Mouse (Mus musculus) erythroblast, adult 5-6 weeks (primary cell): ENCODE results near the gene Ppm1n. TPM values are rescaled to one million over a fixed set of nuclear protein-coding genes. Genes with fewer than 3 reads are reported as not detected.
A peak's percentile ranks its signal among the peaks of the same experiment; 100 is the strongest.

Experiments used
- ATAC-seq: replicated peaks from 2 replicates; pipeline ENCODE4 v1.8.0; 2016; ENCODE audit warnings: moderate number of reproducible peaks, mild to moderate bottlenecking, moderate TSS enrichment, inconsistent platforms; ENCODE audit not compliant: poor library complexity, low FRiP score, severe bottlenecking
- total RNA-seq, 2 experiments: library from RNA; stranded (forward) in 1 of 2; stranded (reverse) in 1 of 2; fragments of 150-400 nt in 1 of 2; fragments of 200-764, 138-1000 nt in 1 of 2; gene quantifications; 2 replicates each; pipeline versions ENCODE4 v1.2.3 to v1.2.4; 2015 to 2017; ENCODE audit warnings: low replicate concordance in 2 of 2

The Ppm1n gene
- total RNA-seq (2015; ENCODE audit: low replicate concordance), result not detected in 2 replicates
- not detected in 2 replicates for total RNA-seq (2017; ENCODE audit: low replicate concordance)

- no peak for ATAC-seq
Measured at GRCm38 (mm10) chr7:19279581-19280114, at the start of gene Ppm1n. TSS of gene Ppm1n (minus strand) at chr7:19280064.

- ATAC-seq, result no peak
Measured at GRCm38 (mm10) chr7:19328425-19328824, 48.6 kb upstream of the Ppm1n start.

DNA sequence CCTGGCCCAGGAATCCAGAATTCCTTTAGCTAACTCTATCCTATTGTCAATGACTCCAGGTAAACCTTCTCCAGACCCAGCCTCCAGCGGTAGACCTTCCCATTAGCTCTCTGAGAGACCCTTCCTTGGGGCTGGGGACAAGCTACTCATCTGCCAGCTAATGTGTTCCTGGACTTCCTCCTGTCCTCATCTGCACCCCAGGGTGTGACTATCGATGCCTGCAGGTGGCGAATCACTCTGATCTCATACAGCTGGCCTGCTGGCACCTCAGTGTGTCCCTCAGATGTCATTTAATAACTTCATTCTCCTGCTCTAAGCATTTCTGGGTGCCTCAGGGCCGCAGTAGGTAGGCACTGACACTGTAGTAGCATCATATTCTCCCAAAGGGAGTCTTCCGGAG lies 47.9 kb upstream of the Ppm1n start:
- ATAC-seq, result no peak

GRCm38 (mm10) chr7:19327128-19327527 lies 47.3 kb upstream of the Ppm1n start:
- peak; percentile 84 for ATAC-seq

- ATAC-seq, result peak; percentile 53; the same call in 1 of the 2 replicates
Measured at GRCm38 (mm10) chr7:19326359-19326758, 46.5 kb upstream of the Ppm1n start.

- ATAC-seq, result no peak
Measured at GRCm38 (mm10) chr7:19325262-19326199, 45.7 kb upstream of the Ppm1n start.

DNA sequence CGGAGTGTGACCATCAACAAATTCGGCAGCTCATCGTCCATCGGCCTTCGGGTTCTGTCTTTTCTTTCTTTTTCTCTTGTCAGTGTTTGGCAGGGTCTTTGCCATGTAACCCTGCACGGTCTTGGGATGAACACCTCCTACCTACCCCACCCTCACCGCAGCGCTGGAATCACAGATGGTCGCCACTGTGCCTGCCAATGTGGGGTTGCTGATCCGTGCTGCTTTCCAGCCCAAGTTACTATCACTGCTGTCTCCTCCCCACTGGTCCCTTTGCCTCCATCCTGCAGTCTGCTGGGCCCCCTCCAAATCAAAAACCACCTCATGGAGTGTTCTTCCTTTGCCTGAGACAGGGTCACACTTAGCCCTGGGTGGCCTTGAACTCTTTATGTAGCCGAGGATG lies 44.4 kb upstream of the Ppm1n start:
- ATAC-seq, result no peak

GRCm38 (mm10) chr7:19322489-19322888 lies 42.6 kb upstream of the Ppm1n start:
- ATAC-seq, result no peak

DNA sequence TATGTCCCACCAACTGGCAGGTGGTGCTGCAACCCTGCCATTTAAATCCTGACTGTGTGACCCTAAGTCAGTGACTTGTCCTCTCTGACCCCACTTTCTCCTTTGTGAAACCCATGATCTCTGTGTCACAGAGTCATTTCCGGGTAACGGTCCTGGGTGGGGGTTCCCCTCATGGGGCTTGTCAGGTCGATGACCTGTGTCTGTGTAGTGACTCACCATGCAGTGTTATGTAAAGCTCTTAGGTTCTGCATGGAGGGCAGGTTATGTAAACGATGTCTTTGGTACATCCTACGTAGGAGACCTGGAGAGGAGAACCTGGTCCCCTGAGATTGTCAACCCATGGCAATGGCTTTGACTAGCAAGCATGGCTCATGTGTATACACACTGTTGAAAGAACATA lies 41.6 kb upstream of the Ppm1n start:
- no peak for ATAC-seq

GRCm38 (mm10) chr7:19320637-19321036 lies 40.8 kb upstream of the Ppm1n start:
- no peak for ATAC-seq

GRCm38 (mm10) chr7:19319906-19320305 lies 40.0 kb upstream of the Ppm1n start:
- ATAC-seq, result peak; percentile 47

- no peak for ATAC-seq
Measured at GRCm38 (mm10) chr7:19319458-19319857, 39.6 kb upstream of the Ppm1n start.

- no peak for ATAC-seq
Measured at GRCm38 (mm10) chr7:19318676-19319075, 38.8 kb upstream of the Ppm1n start.

DNA sequence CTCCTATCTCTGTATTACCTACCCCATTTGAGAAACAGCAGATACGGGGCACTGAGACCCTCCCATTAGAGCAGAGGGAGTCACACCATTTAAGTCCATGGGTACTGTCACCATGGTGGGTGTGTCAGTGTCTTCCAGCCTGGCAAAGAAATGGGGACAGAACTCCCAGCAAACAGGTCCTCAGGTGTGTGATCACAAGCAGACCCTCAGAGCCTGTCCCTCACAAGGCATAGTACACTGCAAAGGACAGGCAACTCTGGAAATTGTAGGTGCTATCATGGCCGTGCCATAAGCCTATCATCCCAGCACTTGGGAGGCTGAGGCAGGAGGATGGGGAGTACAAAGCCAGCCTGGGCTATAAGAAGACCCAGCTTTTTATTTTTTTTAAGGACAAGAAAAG lies 38.3 kb upstream of the Ppm1n start:
- ATAC-seq, result no peak

DNA sequence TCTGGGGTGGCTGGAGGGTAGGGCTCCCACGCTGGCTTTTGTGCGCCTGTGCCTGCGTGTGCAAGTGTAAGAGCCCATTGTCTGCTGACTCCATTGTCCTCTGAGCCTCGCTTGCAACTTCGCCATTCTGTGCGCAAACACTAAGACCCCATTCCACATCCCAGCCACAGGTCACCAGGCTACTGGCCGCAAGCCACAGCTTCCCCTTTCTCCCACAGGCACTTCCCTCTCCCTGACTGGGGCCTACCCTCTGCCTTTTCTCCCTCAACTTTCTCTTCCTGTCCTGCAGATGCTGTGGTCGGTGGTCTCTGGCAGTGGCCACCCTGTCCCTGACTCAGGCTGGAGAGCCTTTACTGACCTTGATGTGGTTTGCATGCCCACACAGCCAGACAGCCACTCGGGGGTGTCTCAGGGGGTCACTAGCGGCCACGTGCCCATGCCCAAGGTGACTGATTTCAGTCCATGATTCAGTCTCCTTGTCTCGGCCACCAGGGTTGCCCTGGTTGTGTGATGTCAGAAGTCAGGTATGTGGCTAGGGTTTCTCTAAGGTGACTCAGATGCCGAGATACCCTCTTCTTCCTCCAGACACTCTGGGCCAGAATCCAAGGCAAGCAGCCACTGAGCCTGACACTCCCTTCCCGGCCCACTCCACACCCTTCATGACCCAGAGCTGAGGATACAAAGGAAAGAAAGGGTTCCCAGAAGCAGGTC lies 36.7 kb upstream of the Ppm1n start:
- ATAC-seq, result no peak

- no peak for ATAC-seq
Measured at GRCm38 (mm10) chr7:19314033-19314432, 34.2 kb upstream of the Ppm1n start.

- no peak for ATAC-seq
Measured at GRCm38 (mm10) chr7:19311991-19312390, 32.1 kb upstream of the Ppm1n start.

DNA sequence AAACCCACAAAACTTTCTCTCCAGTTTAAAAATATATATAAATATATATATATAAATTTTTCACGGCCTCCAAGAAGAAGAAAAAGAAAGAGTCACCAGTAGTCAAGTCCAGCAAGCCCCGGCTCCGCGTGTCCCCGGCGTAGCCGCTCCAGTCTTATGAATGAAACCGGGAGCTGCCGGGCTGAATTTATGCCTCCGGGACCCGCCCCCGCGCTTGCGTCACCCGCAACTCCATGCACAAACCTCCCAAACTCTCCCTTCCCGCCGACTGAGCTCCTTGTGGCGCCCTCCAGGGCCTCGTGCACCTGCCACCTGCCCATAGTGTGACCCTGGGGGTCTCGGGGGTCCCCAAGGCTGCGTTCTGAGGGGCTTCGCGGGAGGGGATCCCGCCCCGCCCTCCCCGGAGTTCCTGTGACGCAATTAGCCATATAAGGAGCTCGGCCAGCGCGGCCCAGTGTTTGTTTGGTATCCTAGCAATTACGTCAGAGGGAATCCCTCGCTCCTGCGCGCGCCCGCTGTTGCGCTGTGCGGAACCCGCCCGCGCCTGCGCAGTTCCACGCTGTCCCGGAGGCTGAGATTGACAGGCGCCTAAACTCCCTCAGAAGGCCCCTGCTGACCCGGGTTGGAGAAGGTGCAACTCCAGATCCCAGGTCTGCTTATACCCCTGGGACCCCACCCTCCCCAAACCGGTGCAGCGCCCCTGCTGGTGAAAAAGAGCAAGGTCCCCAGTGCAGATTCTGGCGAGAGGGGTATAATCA lies 30.2 kb upstream of the Ppm1n start, which contains the start of gene Fosb:
Fosb (minus strand) TSS at position 168 of the 758 bp plus-strand sequence.
- ATAC-seq, result peak; percentile 73

- ATAC-seq, result no peak
Measured at GRCm38 (mm10) chr7:19309278-19309883, 29.5 kb upstream of the Ppm1n start.
